In genomic region chr4:125941916-125942315, GRCm38 (mm10) we compare ENCODE assay signal across 9 mouse cellular contexts.
A peak's percentile ranks its signal among the peaks of the same experiment; 100 is the strongest.
DNase-seq lines count a peak whose midpoint lies in the region; ATAC-seq and TF ChIP-seq lines count a peak whose summit lies in the region.
"Had no signal": no experiment of that assay in that cellular context is flagged by ENCODE, and none has a peak within 500 bp of the region (broad histone marks: within the 10 kb centered on the region; RNA-seq: fewer than 3 reads in every experiment).

No protein-coding gene starts in this region.

- H3K4me1 ChIP-seq in heart, embryonic 12.5 days (replicated peaks) = no peaks in the 10 kb centered on the region
- H3K4me1 ChIP-seq in kidney, postnatal 0 days (replicated peaks; ENCODE audit: insufficient read depth, low read length) = no peaks in the 10 kb centered on the region
- H3K4me1 ChIP-seq in midbrain, embryonic 13.5 days (replicated peaks) = peaks cover 19% of the 10 kb centered on the region
- H3K4me1 ChIP-seq: heart, embryonic 13.5 days had no signal

- no peak overlapping the region for H3K27ac ChIP-seq in heart, embryonic 12.5 days (ENCODE audit: poor library complexity, severe bottlenecking)
- no peak overlapping the region for H3K27ac ChIP-seq in kidney, postnatal 0 days
- H3K27ac ChIP-seq in midbrain, embryonic 13.5 days = no peak overlapping the region
- H3K27ac ChIP-seq: heart, embryonic 13.5 days had no signal

- H3K4me2 ChIP-seq in heart, embryonic 12.5 days = no peak overlapping the region
- no peak overlapping the region for H3K4me2 ChIP-seq in kidney, postnatal 0 days (ENCODE audit: low read length)
- H3K4me2 ChIP-seq in midbrain, embryonic 13.5 days (replicated peaks) = no peak overlapping the region
- H3K4me2 ChIP-seq: heart, embryonic 13.5 days had no signal

- TF ChIP-seq CTCF in kidney, postnatal 0 days (IDR thresholded peaks at IDR 0.05; ENCODE audit: low read depth) = peak; percentile 69

- H3K9ac ChIP-seq in heart, embryonic 12.5 days = no peak overlapping the region
- H3K9ac ChIP-seq in kidney, postnatal 0 days (ENCODE audit: low read depth, low read length) = no peak overlapping the region
- H3K9ac ChIP-seq in midbrain, embryonic 13.5 days (replicated peaks) = no peak overlapping the region
- H3K9ac ChIP-seq: heart, embryonic 13.5 days had no signal

- no peaks in the 10 kb centered on the region for H3K9me3 ChIP-seq in heart, embryonic 12.5 days (replicated peaks)
- no peaks in the 10 kb centered on the region for H3K9me3 ChIP-seq in kidney, postnatal 0 days (replicated peaks; ENCODE audit: low read length)
- no peaks in the 10 kb centered on the region for H3K9me3 ChIP-seq in midbrain, embryonic 13.5 days
- H3K9me3 ChIP-seq: heart, embryonic 13.5 days had no signal

- intact Hi-C loops in heart, postnatal 10 days (cut with DNase I) = no loop called here

- 40% methylated on average over 3 of the region's 3 CpGs for WGBS in heart, embryonic 12.5 days
- WGBS in kidney, postnatal 0 days = 38% methylated on average over 3 of the region's 3 CpGs
- WGBS in midbrain, embryonic 13.5 days = 41% methylated on average over 3 of the region's 3 CpGs

- no peak overlapping the region for H3K4me3 ChIP-seq in heart, embryonic 12.5 days
- H3K4me3 ChIP-seq in kidney, postnatal 0 days (replicated peaks; ENCODE audit: low read depth, low read length) = no peak overlapping the region
- no peak overlapping the region for H3K4me3 ChIP-seq in midbrain, embryonic 13.5 days (replicated peaks)
- H3K4me3 ChIP-seq: heart, embryonic 13.5 days had no signal

- no peak for ATAC-seq in heart, embryonic 12.5 days (ENCODE audit: insufficient number of reproducible peaks, low FRiP score)
- no peak for ATAC-seq in kidney, postnatal 0 days (replicated peaks; ENCODE audit: low FRiP score, low read depth)
- ATAC-seq in midbrain, embryonic 13.5 days = peak; percentile 57; the same call in 1 of the 2 replicates
- ATAC-seq in activated CD4-positive, CD25-positive, alpha-beta regulatory T cell, adult 4 months = no peak

- peaks cover 33% of the 10 kb centered on the region for H3K27me3 ChIP-seq in heart, embryonic 12.5 days (replicated peaks)
- no peaks in the 10 kb centered on the region for H3K27me3 ChIP-seq in kidney, postnatal 0 days (ENCODE audit: insufficient read depth, low read length)
- H3K27me3 ChIP-seq in midbrain, embryonic 13.5 days = no peaks in the 10 kb centered on the region

- no peaks in the 10 kb centered on the region for H3K36me3 ChIP-seq in heart, embryonic 12.5 days
- H3K36me3 ChIP-seq in kidney, postnatal 0 days (ENCODE audit: insufficient read depth, low read length) = no peaks in the 10 kb centered on the region
- no peaks in the 10 kb centered on the region for H3K36me3 ChIP-seq in midbrain, embryonic 13.5 days
- H3K36me3 ChIP-seq: heart, embryonic 13.5 days had no signal

- DNase-seq in heart, postnatal 10 days = peak; percentile 4 to 19
- peak; percentile 74 for DNase-seq in ES-CJ7 (ENCODE audit: low read depth, low spot score)
- DNase-seq in embryo, embryonic 10.5 days (ENCODE audit: low spot score) = peak; percentile 75
- DNase-seq in kidney, postnatal 0 days (ENCODE audit: low spot score) = peak; percentile 56
- DNase-seq in testis, postnatal 10 days (ENCODE audit: low spot score) = peak; percentile 60

Comparison
In these comparisons a context has a peak if more than half of its experiments do, and no peak if none do; other contexts are left out.
1. DNase-seq: peak in every context shown above with its lines; median percentile 75 in embryo, embryonic 10.5 days; 74 in ES-CJ7; 60 in testis, postnatal 10 days; 56 in kidney, postnatal 0 days; 12 in heart, postnatal 10 days.